Mouse (Mus musculus): ENCODE measurements around the gene Olfr214.
"Not testable (repeated sequence)": the region's sequence is repeated elsewhere in the genome, so short reads cannot be mapped to it uniquely, and the experiment has no call there.

The Olfr214 gene

DNA sequence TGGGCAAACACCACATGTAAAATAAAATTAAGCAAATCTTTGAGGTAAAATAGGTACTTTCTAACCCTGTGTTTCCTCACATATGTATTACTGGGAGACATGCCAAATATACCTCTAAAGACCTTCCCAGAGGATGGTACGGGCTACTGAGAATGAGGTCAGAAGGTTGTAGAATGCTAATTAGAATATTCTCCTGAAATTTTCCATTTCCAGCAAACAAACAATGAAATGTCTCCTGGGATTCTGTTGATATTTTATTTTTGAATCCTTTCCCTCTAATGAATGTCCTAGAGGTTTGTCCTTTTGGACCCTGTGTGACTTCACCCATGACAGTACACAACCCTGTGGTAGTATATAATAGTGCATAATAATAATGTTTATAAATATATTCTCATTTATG lies at the start of gene Olfr214:
Gene Olfr214 (plus strand): TSS at position 301 of the 400 bp plus-strand sequence.
- DNase-seq, result no peak

DNA sequence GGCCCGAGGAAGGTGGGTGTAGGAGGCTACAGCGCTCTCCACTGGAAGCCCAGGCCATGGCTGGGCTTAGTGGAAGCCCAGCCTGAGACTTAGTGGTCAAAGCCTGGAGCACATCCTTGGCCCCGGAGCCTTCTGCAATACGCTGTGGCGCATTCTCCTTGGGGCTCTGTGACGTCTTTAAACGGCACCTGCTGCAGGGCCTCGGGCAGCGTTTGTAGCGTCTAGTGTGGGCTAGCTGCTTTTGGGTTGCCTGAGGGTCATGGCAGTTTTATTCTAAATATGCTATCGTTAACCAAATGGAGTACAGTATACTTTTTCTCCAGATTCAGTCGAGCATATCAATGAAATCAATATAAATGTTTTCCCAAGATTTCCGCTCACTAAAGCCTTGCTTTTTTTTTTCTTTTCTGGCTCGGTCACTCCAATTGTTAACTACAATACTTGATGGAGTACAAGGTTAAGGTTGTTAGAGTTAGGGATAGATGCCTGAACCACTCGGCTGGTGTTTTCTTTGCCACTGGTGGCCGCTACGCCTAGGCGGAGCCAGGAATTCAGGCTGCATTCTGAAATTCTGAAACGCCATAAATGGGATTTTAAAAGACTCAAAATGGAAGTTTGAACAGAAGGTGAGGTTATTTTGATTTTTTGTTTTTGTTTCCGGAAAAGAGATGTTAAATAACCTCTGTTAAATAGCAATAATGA lies 47.6 kb upstream of the Olfr214 start, which contains the start of gene Olfr212:
Gene Olfr212 (plus strand): TSS at position 215 of the 702 bp plus-strand sequence.
- DNase-seq, result not testable (repeated sequence)

- DNase-seq, result no peak
These were observed 39.2 kb upstream of the Olfr214 start for GRCm38 (mm10) chr6:116514832-116515231.

- DNase-seq, result no peak
These were observed 15.9 kb upstream of the Olfr214 start, which contains the start of gene Olfr213 for GRCm38 (mm10) chr6:116538156-116538555. Gene Olfr213 (plus strand): TSS chr6:116538456.

- DNase-seq, result no peak
These were observed 11.5 kb upstream of the Olfr214 start for GRCm38 (mm10) chr6:116542500-116542899.

DNA sequence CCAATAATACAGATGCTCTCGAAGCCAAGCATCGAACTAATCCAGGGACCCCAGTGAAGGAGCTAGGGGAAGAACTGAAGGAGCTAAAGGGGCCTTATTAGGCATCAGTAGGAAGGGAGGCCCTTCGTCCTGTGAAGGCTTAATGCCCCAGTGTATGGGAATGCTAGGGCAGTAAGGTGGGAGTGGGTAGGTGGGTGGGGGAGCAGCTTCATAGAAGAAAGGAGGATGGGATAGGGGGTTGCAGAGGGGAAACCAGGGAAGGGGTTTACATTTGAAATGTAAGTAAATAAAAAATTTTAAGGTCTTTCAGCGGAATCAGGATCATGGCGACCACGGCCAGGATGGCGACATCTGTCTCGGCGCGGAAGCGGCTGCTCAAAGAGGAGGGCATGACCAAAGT lies 3.2 kb upstream of the Olfr214 start, which contains the start of gene Gm5580:
Gene Gm5580 (plus strand): TSS at position 301 of the 400 bp plus-strand sequence.
- not testable (repeated sequence) for DNase-seq

GRCm38 (mm10) chr6:116554952-116555351 lies 917 bp downstream of the Olfr214 start:
- DNase-seq, result no peak

DNA sequence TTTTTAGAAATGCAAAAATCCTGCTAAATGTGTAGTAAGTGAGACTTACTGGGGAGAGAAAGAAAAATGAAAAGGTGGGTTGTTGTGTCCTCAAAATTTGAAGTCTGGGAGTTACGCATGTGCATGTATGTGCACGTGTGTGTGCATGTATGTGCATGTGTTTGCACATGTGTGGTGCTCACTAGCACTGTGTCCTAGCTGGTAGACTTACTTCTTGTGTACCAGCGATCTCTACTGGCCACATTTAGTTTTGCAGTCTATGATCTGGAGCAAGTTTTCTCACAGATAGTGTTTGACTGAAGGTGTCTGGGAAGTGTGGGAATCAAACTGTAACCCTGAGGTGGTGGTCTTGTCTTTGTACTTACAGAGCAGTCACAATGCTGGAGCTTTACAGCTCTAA lies 15.8 kb downstream of the Olfr214 start:
- peak; percentile 32 for DNase-seq

GRCm38 (mm10) chr6:116584095-116584494 lies 30.1 kb downstream of the Olfr214 start, which contains the start of gene Olfr215:
Gene Olfr215 (minus strand): TSS chr6:116584195.
- DNase-seq, result no peak

DNA sequence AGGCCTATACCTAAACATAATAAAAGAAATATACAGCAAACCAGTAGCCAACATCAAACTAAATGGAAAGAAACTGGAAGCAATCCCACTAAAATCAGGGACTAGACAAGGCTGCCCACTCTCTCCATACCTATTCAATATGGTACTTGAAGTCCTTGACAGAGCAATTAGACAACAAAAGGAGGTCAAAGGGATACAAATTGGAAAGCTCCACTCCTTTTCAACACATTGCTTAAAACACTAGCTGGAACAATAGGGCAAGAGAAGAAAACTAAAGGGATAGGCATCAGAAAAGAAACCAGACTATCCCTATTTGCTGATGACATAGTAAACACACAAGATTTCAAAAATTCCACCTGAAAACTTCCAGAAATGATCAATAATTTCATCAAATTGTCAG lies 46.9 kb downstream of the Olfr214 start:
- DNase-seq, result not testable (repeated sequence)

GRCm38 (mm10) chr6:116607230-116607629 lies 53.2 kb downstream of the Olfr214 start:
- DNase-seq, result no peak

All from thymus, postnatal 14 days (tissue).